ENCODE assay signal across 9 mouse cellular contexts in the genomic region with DNA sequence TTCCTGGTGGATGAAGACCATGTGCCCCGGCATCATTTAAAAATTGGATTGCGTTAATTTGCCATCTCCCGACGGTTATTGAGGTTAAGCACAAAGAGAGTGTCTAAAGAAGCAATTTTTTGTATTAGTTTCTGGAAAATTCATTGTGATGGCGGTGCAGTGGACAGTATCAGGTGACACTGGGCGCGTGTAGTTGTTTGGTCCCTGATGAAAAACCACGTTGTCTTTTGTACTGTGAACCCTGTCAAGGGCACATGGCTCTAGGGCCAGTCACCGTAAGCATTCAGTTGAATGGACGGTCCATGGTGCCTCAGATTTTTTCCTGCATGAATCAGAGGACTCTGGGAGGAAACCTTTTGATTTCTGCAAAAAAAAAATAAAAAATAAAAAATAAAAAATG. TPM values are rescaled to one million over a fixed set of nuclear protein-coding genes. Genes with fewer than 3 reads are reported as not detected.
DNase-seq lines count a peak whose midpoint lies in the region; ATAC-seq and TF ChIP-seq lines count a peak whose summit lies in the region.
"Had no signal": no experiment of that assay in that cellular context is flagged by ENCODE, and none has a peak within 500 bp of the region (broad histone marks: within the 10 kb centered on the region; RNA-seq: fewer than 3 reads in every experiment).

No protein-coding gene starts in this region.

- TF ChIP-seq CTCF in forebrain, postnatal 0 days (IDR thresholded peaks at IDR 0.05; ENCODE audit: low read depth), result no peak
- no peak for TF ChIP-seq CTCF in liver, postnatal 0 days (IDR thresholded peaks at IDR 0.05; ENCODE audit: low read depth)

- peak overlapping the region; percentile 84 for H3K4me3 ChIP-seq in heart, embryonic 12.5 days
- H3K4me3 ChIP-seq in forebrain, postnatal 0 days (ENCODE audit: low read depth, low read length), result peak overlapping the region; percentile 91
- peak overlapping the region; percentile 66; the same call in 1 of the 2 replicates for H3K4me3 ChIP-seq in liver, postnatal 0 days (ENCODE audit: low read depth, low read length)

- intact Hi-C loops in gastrocnemius, postnatal 14 days (cut with DNase I; ENCODE audit: low total_unique reads), result no loop called here

- no peaks in the 10 kb centered on the region for H3K27me3 ChIP-seq in heart, embryonic 12.5 days (replicated peaks)
- H3K27me3 ChIP-seq in forebrain, postnatal 0 days (ENCODE audit: insufficient read depth, low read length), result no peaks in the 10 kb centered on the region
- H3K27me3 ChIP-seq in liver, postnatal 0 days (ENCODE audit: insufficient read depth, low read length), result peaks cover 21% of the 10 kb centered on the region

- H3K36me3 ChIP-seq in heart, embryonic 12.5 days, result no peaks in the 10 kb centered on the region
- no peaks in the 10 kb centered on the region for H3K36me3 ChIP-seq in forebrain, postnatal 0 days (ENCODE audit: insufficient read depth)
- no peaks in the 10 kb centered on the region for H3K36me3 ChIP-seq in liver, postnatal 0 days (replicated peaks; ENCODE audit: insufficient read depth, low read length)
- H3K36me3 ChIP-seq: G1E had no signal

- H3K9me3 ChIP-seq in heart, embryonic 12.5 days (replicated peaks), result no peaks in the 10 kb centered on the region
- no peaks in the 10 kb centered on the region for H3K9me3 ChIP-seq in forebrain, postnatal 0 days (ENCODE audit: low read length)
- no peaks in the 10 kb centered on the region for H3K9me3 ChIP-seq in liver, postnatal 0 days (ENCODE audit: low read length)
- H3K9me3 ChIP-seq: G1E had no signal

- peaks cover 22% of the 10 kb centered on the region for H3K4me1 ChIP-seq in heart, embryonic 12.5 days (replicated peaks)
- H3K4me1 ChIP-seq in forebrain, postnatal 0 days (ENCODE audit: insufficient read depth), result 0 out of 2 replicates have a peak, but pooled peaks cover 8% of the 10 kb centered on the region
- peaks cover 5% of the 10 kb centered on the region; the same call in 1 of the 2 replicates for H3K4me1 ChIP-seq in liver, postnatal 0 days (ENCODE audit: insufficient read depth)

- 33% methylated on average over 10 of the region's 10 CpGs for WGBS in heart, embryonic 12.5 days
- 17% methylated on average over 10 of the region's 10 CpGs for WGBS in forebrain, postnatal 0 days
- WGBS in liver, postnatal 0 days (ENCODE audit: insufficient replicate concordance), result 38% methylated on average over 10 of the region's 10 CpGs

- no peak for ATAC-seq in heart, embryonic 12.5 days (ENCODE audit: insufficient number of reproducible peaks, low FRiP score)
- ATAC-seq in forebrain, postnatal 0 days, result peak; percentile 7; the same call in 1 of the 2 replicates
- no peak for ATAC-seq in liver, postnatal 0 days

- H3K9ac ChIP-seq in heart, embryonic 12.5 days, result 0 out of 2 replicates have a peak overlapping the region, but pooled peaks have one; percentile 91
- H3K9ac ChIP-seq in forebrain, postnatal 0 days, result peak overlapping the region; percentile 100
- H3K9ac ChIP-seq in liver, postnatal 0 days (replicated peaks), result no peak overlapping the region

- peak overlapping the region; percentile 80 for H3K4me2 ChIP-seq in heart, embryonic 12.5 days
- peak overlapping the region; percentile 65 for H3K4me2 ChIP-seq in forebrain, postnatal 0 days (ENCODE audit: low read depth)
- H3K4me2 ChIP-seq in liver, postnatal 0 days (ENCODE audit: low read depth, low read length), result no peak overlapping the region

- DNase-seq in heart, adult 9 months (ENCODE audit: low spot score in 2 of 2), result no peak
- peak; percentile 65 for DNase-seq in embryo, embryonic 10.5 days (ENCODE audit: low spot score)
- no peak for DNase-seq in forebrain, postnatal 0 days
- no peak for DNase-seq in liver, postnatal 0 days
- no peak for DNase-seq in testis, postnatal 10 days (ENCODE audit: low spot score)
- no peak for DNase-seq in layer of hippocampus, adult 9-11 months
- no peak for DNase-seq in gastrocnemius, postnatal 14 days

- no peak for TF ChIP-seq EP300 in liver, postnatal 0 days (IDR thresholded peaks at IDR 0.05; ENCODE audit: low read depth)

- H3K27ac ChIP-seq in heart, embryonic 12.5 days (ENCODE audit: poor library complexity, severe bottlenecking), result no peak overlapping the region
- H3K27ac ChIP-seq in forebrain, postnatal 0 days (ENCODE audit: low read depth, low read length), result peak overlapping the region; percentile 99
- H3K27ac ChIP-seq in liver, postnatal 0 days (ENCODE audit: low read depth), result no peak overlapping the region

RNA-seq across cellular contexts. Expression of gene H2afy2, which starts 0.5 kb away (rescaled TPM):
- 72.7 and 76.0 TPM in 2 replicates for polyA plus RNA-seq in heart, embryonic 12.5 days (2016; fragmentation: Nextera tagmentation; extraction: Ambion mirVana)
- 129 and 143 TPM in 2 replicates for total RNA-seq in forebrain, postnatal 0 days (2014; rRNA removed)
- 175 and 191 TPM in 2 replicates for polyA plus RNA-seq in forebrain, postnatal 0 days (2015; fragmentation: Nextera tagmentation; extraction: Ambion mirVana)
- polyA plus RNA-seq in liver, postnatal 0 days (2015; fragmentation: Nextera tagmentation; extraction: Ambion mirVana), result 1.9 and 2.0 TPM in 2 replicates
- total RNA-seq in gastrocnemius, postnatal 14 days (2021), result 1 to 10 TPM; 2.6 to 2.7 TPM
- polyA plus RNA-seq: G1E had no signal

Comparison
In these comparisons a context has a peak if more than half of its experiments do, and no peak if none do; other contexts are left out.
1. RNA of gene H2afy2, which starts 0.5 kb away (polyA plus RNA-seq): 175 to 191 TPM in forebrain, postnatal 0 days and 72.7 to 76.0 TPM in heart, embryonic 12.5 days; 1.9 to 2.0 TPM in liver, postnatal 0 days; every median in the first group is over 10 times any median in the second.
2. Peak in every context shown above with its lines, with median percentiles within 50 percentile points of each other: H3K4me3 ChIP-seq.